Mouse (Mus musculus) midbrain, embryonic 13.5 days (tissue): ENCODE results near the gene Anxa9. TPM values are rescaled to one million over a fixed set of nuclear protein-coding genes. Genes with fewer than 3 reads are reported as not detected.
"Not testable (repeated sequence)": the region's sequence is repeated elsewhere in the genome, so short reads cannot be mapped to it uniquely, and the experiment has no call there.

Experiments
- ATAC-seq: fragments of 200-750 bp; cut with Nextera tagmentation; 2 replicates; pipeline ENCODE4 v1.8.0; 2017; ENCODE audit warnings: mild to moderate bottlenecking, moderate TSS enrichment, moderate library complexity
- H3K27ac ChIP-seq: fragments of 300-500 bp; sonication (generic); 2 replicates; pipeline ENCODE4 v1.5.1; 2015; ENCODE audit warnings: inconsistent platforms, mild to moderate bottlenecking, moderate library complexity
- H3K27me3 ChIP-seq: fragments of 300-500 bp; sonication (generic); 2 replicates; pipeline ENCODE4 v1.6.1; 2015; ENCODE audit warnings: mild to moderate bottlenecking, inconsistent platforms
- H3K36me3 ChIP-seq: fragments of 300-500 bp; sonication (generic); 2 replicates; pipeline ENCODE4 v1.6.1; 2015; ENCODE audit warnings: mild to moderate bottlenecking, inconsistent platforms
- H3K4me1 ChIP-seq: fragments of 300-500 bp; sonication (generic); replicated peaks from 2 replicates; pipeline ENCODE4 v1.6.1; 2015; ENCODE audit warnings: inconsistent platforms
- H3K4me2 ChIP-seq: fragments of 300-500 bp; sonication (generic); replicated peaks from 2 replicates; pipeline ENCODE4 v1.6.1; 2015; ENCODE audit warnings: moderate library complexity, mild to moderate bottlenecking, inconsistent platforms
- H3K4me3 ChIP-seq: fragments of 300-500 bp; sonication (generic); replicated peaks from 2 replicates; pipeline ENCODE4 v1.5.1; 2015; ENCODE audit warnings: mild to moderate bottlenecking, inconsistent platforms
- H3K9ac ChIP-seq: fragments of 300-500 bp; sonication (generic); replicated peaks from 2 replicates; pipeline ENCODE4 v1.6.1; 2015; ENCODE audit warnings: mild to moderate bottlenecking, inconsistent platforms
- H3K9me3 ChIP-seq: fragments of 300-500 bp; sonication (generic); 2 replicates; pipeline ENCODE4 v1.6.1; 2016; ENCODE audit warnings: mild to moderate bottlenecking, inconsistent platforms
- WGBS: fragments of 180-500 bp; shearing (Covaris S2); methylation state at CpG from one replicate; pipeline ENCODE4 v1.1.7; 2015; 5-methylcytosine and 5-hydroxymethylcytosine counted together
- polyA plus RNA-seq: library from polyadenylated mRNA; unstranded; fragments of >200 nt; fragmentation: Nextera tagmentation; extraction: Ambion mirVana; gene quantifications from 2 replicates; pipeline ENCODE4 v1.2.1, GENCODE M21; 2015

Gene Anxa9
- polyA plus RNA-seq, result 0.58 and 0.63 TPM in 2 replicates

DNA sequence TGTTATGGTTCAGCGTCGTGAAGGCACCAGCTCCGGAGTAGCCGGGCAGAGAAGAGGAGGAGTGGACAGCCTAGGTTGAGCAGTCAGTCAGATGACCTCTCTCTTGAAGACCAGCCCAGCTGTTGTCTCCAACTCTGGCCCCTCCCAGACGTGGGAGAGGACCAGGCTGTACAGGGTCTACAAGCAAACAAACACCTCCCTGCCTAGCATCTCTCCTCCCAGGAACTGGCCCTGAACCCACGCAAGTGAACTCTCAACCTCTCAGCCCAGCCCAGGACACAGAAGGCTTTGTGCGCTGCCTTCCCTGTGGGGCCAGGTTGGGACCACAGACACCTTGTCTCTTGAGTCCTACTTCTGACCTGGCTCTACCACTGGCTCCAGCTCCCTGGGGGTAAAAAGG is at the start of gene Anxa9:
Gene Anxa9, minus strand, starts transcription at position 77 of the 400 bp plus-strand sequence.
- Histone ChIP-seq H3K9me3 (no peaks in the 10 kb centered on the region), H3K4me1 (no peaks in the 10 kb centered on the region), H3K36me3 (no peaks in the 10 kb centered on the region), H3K4me2 (no peak within 1 kb of the TSS), H3K9ac (no peak within 1 kb of the TSS), H3K27me3 (no peaks in the 10 kb centered on the region), H3K4me3 (no peak within 1 kb of the TSS), H3K27ac (no peak within 1 kb of the TSS)
- WGBS, result 73% methylated on average over 7 of the region's 7 CpGs
- no peak for ATAC-seq

DNA sequence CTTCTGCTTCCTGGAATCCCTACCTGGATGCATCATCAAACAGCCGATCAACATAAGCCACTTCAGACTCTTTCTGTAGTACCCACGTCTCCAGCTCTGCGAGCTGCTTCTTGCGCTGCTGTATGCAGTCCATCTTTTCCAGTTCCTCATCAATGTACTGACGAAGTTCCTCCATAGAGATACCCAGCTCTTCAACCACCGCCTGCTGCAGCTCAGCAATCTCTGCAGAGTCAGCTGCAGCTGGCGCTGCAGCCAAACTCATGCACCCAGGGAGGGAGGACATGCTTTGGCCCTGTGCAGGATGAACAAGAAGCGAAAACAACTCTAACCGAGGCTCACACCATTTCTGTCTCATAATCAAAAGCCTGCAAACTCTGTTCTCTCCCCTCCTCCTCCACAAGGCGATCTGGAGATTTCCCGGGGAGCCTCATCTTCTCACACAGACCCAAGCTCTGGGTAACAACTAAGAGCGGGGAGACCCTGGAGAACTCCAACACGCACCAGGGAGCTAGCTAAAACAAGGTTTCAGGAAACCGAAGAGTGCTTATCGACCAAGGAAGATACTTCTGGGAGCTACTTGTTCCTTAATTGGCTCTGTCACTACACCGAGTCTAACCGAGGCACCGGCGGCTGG is 49.1 kb upstream of the Anxa9 start:
- 43% methylated on average over 9 of the region's 19 CpGs for WGBS
- not testable (repeated sequence) for H3K27me3 ChIP-seq, H3K27ac ChIP-seq, H3K4me1 ChIP-seq, ATAC-seq, H3K9me3 ChIP-seq, H3K9ac ChIP-seq
- H3K4me2 ChIP-seq, result peak overlapping the region; percentile 54
- H3K4me3 ChIP-seq, result peak overlapping the region; percentile 54
- peaks cover 26% of the 10 kb centered on the region for H3K36me3 ChIP-seq

- ATAC-seq, result no peak
- no peaks in the 10 kb centered on the region for H3K4me1 ChIP-seq
- H3K27me3 ChIP-seq, result no peaks in the 10 kb centered on the region
- H3K36me3 ChIP-seq, result peaks cover 87% of the 10 kb centered on the region
- H3K27ac ChIP-seq, result no peak overlapping the region
- no peak overlapping the region for H3K4me3 ChIP-seq
- no peaks in the 10 kb centered on the region for H3K9me3 ChIP-seq
- no peak overlapping the region for H3K4me2 ChIP-seq
- H3K9ac ChIP-seq, result no peak overlapping the region
Observed at GRCm38 (mm10) chr3:95349491-95349890, 42.5 kb upstream of the Anxa9 start.

GRCm38 (mm10) chr3:95348343-95348742 is 41.4 kb upstream of the Anxa9 start:
- H3K4me3 ChIP-seq, ATAC-seq, H3K27me3 ChIP-seq, H3K9me3 ChIP-seq, H3K4me2 ChIP-seq, H3K27ac ChIP-seq, H3K4me1 ChIP-seq, H3K9ac ChIP-seq: not testable (repeated sequence)
- peaks cover 88% of the 10 kb centered on the region for H3K36me3 ChIP-seq
- WGBS, result 90% methylated on average over 5 of the region's 5 CpGs

DNA sequence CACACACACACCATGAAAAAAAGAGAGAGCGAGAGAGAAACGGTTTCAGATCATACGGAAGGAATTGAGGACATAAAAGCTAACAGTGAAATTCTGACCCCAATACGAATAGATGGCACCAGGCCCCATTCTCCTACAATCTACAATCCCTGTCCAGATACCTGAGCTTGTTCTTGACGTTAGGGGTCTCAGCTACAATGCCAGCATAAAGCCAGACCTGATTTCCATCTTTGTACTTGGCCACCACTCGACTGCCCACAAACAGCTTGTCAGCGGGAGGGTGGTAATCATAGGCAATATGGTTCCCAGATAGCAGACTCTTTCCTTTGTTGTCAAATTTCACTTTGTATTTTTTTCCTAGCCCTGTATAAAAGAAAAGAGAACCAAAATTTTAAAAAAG is 39.5 kb upstream of the Anxa9 start:
- Histone ChIP-seq H3K9me3 (no peaks in the 10 kb centered on the region), H3K9ac (no peak overlapping the region), H3K4me3 (no peak overlapping the region), H3K36me3 (peaks cover 88% of the 10 kb centered on the region), H3K4me2 (no peak overlapping the region), H3K27ac (no peak overlapping the region), H3K4me1 (no peaks in the 10 kb centered on the region), H3K27me3 (no peaks in the 10 kb centered on the region)
- WGBS, result 94% methylated on average over 7 of the region's 7 CpGs
- ATAC-seq, result no peak

- H3K27me3 ChIP-seq, H3K9me3 ChIP-seq, H3K4me1 ChIP-seq, H3K4me2 ChIP-seq, H3K4me3 ChIP-seq, ATAC-seq, H3K9ac ChIP-seq, H3K27ac ChIP-seq: not testable (repeated sequence)
- H3K36me3 ChIP-seq, result peaks cover 91% of the 10 kb centered on the region
- WGBS, result 95% methylated on average over 9 of the region's 9 CpGs
Observed at GRCm38 (mm10) chr3:95343356-95344000, 36.5 kb upstream of the Anxa9 start.

- Histone ChIP-seq H3K27ac (no peak overlapping the region), H3K4me1 (no peaks in the 10 kb centered on the region), H3K9me3 (no peaks in the 10 kb centered on the region), H3K9ac (no peak overlapping the region), H3K4me3 (no peak overlapping the region), H3K4me2 (no peak overlapping the region), H3K27me3 (no peaks in the 10 kb centered on the region), H3K36me3 (peaks cover 97% of the 10 kb centered on the region)
- no peak for ATAC-seq
- WGBS, result 98% methylated on average over 4 of the region's 4 CpGs
Observed at GRCm38 (mm10) chr3:95338251-95338650, 31.3 kb upstream of the Anxa9 start.

DNA sequence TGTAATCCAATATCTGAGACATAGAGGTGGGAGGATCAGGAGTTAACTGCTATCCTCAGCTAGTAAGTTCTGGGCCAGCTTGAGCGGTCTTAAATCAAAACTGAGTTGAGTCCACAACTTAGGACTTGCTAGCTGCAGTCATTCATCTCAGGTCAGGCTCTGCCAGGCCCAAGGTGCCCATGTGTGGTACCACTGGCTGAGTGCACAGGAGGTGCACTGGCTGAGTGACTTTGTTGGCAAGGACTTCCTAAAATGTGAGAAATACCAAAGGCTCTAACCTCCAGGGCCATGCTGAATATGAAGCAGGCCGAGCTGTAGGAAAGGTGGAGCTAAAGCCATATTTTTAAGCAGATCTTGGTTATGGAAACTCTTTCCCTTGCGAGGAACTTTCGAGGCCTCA is 30.4 kb upstream of the Anxa9 start:
- Histone ChIP-seq H3K9ac (no peak overlapping the region), H3K27ac (no peak overlapping the region), H3K27me3 (no peaks in the 10 kb centered on the region), H3K36me3 (peaks cover 98% of the 10 kb centered on the region), H3K4me1 (no peaks in the 10 kb centered on the region), H3K4me2 (no peak overlapping the region), H3K4me3 (no peak overlapping the region), H3K9me3 (no peaks in the 10 kb centered on the region)
- no peak for ATAC-seq
- WGBS, result 94% methylated on average over 4 of the region's 4 CpGs

- H3K27ac ChIP-seq, result no peak overlapping the region
- no peak overlapping the region for H3K4me3 ChIP-seq
- 80% methylated on average over 1 of the region's 1 CpGs for WGBS
- H3K36me3 ChIP-seq, result peaks cover 90% of the 10 kb centered on the region
- H3K27me3 ChIP-seq, result no peaks in the 10 kb centered on the region
- no peaks in the 10 kb centered on the region for H3K9me3 ChIP-seq
- H3K4me2 ChIP-seq, result no peak overlapping the region
- H3K9ac ChIP-seq, result no peak overlapping the region
- H3K4me1 ChIP-seq, result no peaks in the 10 kb centered on the region
- ATAC-seq, result no peak
Observed at GRCm38 (mm10) chr3:95331528-95331927, 24.6 kb upstream of the Anxa9 start.

DNA sequence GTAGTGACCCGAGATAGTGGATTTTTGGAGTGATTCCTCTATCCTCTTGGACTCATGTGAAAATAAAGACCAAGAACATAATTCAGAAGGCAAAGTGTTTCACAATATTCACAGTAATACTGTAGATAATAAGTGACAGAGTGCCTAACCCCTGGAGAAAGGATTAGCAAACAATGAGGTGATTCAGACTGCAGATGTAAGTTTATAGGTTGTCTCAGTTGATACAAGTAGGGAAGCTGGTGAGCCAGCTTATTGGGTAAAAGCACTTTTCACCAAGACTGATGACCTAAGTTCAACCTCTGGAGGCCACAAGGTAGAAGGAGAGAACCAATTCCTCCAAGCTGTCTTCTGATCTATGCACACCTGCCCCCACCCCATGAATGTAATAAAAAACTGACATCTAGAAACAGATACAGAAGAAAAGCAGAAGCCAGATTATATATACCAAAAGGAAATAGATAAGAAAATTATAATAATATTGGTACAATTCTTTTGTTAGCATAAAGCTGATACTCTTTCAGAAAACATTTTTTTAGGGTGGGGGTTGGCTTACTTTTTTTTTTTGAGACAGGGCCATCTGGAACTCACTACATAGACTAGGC is 21.9 kb upstream of the Anxa9 start:
- H3K4me1 ChIP-seq, result no peaks in the 10 kb centered on the region
- no peaks in the 10 kb centered on the region for H3K27me3 ChIP-seq
- H3K9me3 ChIP-seq, result no peaks in the 10 kb centered on the region
- H3K36me3 ChIP-seq, result peaks cover 91% of the 10 kb centered on the region
- no peak overlapping the region for H3K4me3 ChIP-seq
- H3K27ac ChIP-seq, result no peak overlapping the region
- H3K9ac ChIP-seq, result no peak overlapping the region
- WGBS, result 96% methylated on average over 1 of the region's 1 CpGs
- no peak overlapping the region for H3K4me2 ChIP-seq
- ATAC-seq, result no peak

DNA sequence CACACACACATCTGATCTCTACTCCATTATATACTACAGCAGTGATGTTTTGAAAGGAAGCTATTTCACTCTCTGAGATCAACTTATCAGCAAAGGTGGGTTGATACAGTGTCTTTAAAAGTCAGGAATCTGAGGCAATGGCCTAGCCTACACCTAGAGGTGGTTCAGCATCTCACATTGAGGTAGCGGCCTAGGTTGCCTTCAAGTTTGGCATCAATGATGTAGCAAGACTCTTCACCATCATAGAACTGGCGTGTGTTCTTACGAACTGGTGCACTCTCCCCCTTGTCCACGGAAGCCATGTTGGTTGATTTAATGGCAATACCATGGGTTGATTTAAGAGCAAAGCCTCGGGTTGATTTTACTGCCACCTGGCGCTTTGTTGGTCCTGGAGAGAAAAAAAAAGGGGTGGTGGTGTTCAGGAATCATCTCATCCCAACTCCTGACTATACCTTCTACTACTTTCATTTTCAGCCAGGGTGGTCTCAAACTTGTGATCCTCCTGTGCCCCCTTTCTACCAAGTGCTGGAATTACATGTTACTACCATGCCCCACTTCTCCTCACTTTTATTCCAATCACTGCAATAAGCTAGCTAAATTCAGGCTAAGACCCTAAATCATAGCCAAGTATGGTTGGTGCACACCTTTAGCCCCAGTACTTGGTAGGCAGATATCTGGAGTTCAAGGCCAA is 17.6 kb upstream of the Anxa9 start:
- H3K4me2 ChIP-seq, result no peak overlapping the region
- no peaks in the 10 kb centered on the region for H3K27me3 ChIP-seq
- no peaks in the 10 kb centered on the region for H3K9me3 ChIP-seq
- no peak overlapping the region for H3K27ac ChIP-seq
- no peaks in the 10 kb centered on the region for H3K4me1 ChIP-seq
- ATAC-seq, result no peak
- peaks cover 96% of the 10 kb centered on the region for H3K36me3 ChIP-seq
- H3K9ac ChIP-seq, result no peak overlapping the region
- 96% methylated on average over 6 of the region's 6 CpGs for WGBS
- H3K4me3 ChIP-seq, result no peak overlapping the region

GRCm38 (mm10) chr3:95323429-95323828 is 16.5 kb upstream of the Anxa9 start:
- Histone ChIP-seq H3K27me3 (no peaks in the 10 kb centered on the region), H3K4me3 (no peak overlapping the region), H3K9ac (no peak overlapping the region), H3K27ac (no peak overlapping the region), H3K4me2 (no peak overlapping the region), H3K4me1 (peaks cover 9% of the 10 kb centered on the region), H3K9me3 (no peaks in the 10 kb centered on the region), H3K36me3 (peaks cover 86% of the 10 kb centered on the region)
- ATAC-seq, result no peak
- 96% methylated on average over 3 of the region's 3 CpGs for WGBS
